Mouse (Mus musculus) retina, postnatal 7 days (tissue): ENCODE results near the gene Usp7.
A peak's percentile ranks its signal among the peaks of the same experiment; 100 is the strongest.

Source experiments
- DNase-seq: peaks from one replicate; pipeline ENCODE4 v3.0.0-alpha.2; 2012; ENCODE audit warnings: low read depth, low spot score

The Usp7 gene

DNA sequence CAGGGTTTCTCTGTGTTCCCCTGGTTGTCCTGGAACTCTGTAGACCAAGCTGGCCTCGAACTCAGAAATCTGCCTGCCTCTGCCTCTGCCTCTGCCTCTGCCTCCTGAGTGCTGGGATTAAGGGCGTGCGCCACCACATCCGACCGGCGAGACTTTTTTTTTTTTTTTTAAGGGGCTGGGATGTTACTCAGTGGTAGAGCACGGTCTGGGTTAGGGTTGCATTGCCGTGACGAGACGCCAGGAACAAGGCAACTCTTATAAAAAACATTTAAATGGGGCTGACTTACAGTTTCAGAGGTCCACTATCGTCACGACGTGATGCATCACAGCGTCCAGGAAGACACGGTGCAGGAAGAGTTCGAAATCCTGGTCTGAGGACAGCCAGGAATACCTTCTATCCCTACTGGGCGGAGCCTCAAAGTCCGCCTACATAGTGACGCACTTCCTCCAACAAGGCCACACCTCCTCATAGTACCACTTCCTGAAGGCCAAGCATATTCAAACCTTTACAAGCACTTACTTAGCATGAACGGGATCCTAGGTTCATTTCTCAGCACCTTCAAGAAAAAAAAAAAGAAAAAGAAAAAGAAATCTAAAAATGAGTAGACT lies at the start of gene Usp7:
TSS of gene Usp7 (minus strand) at position 360 of the 609 bp plus-strand sequence.
- no peak for DNase-seq

DNA sequence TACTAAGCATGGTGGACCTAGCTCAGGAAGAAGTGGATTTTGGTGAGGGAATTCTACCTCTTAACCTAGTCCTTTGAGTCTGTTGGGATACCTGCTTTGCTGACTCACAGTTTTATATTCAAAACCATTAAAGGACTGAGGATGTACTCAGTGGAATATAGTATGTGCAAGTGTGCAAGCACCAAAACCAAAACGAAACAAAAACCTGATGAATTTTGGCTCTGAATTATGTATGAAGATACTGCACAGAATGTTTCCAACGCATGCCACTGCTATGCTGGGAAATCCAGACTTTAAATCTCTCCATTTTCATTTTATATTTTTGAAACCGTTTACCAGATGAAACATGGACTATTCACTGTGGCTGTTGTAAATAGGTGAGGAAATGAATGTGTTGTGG lies 48.4 kb upstream of the Usp7 start:
- no peak for DNase-seq

DNA sequence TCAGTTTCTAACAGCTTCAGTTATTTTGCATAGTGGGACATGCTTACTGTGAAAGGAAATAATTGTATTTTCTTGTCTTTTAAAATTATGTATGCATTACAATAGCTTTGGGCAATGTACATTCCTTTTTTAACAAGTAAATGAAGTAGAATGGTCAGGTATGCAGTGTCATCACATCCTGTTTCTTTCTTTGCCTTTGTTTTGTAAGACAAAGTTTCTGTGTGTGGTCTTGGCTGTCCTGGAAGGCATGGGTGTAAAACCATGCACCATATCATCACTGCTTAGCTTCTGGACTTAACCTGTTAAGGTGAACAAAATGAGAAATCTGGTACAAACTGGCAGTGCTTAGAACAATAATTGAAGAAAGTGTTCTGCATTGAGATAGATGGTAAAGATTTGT lies 46.8 kb upstream of the Usp7 start:
- no peak for DNase-seq

- DNase-seq: no peak
Observed at GRCm38 (mm10) chr16:8837595-8837994, 45.5 kb upstream of the Usp7 start.

DNA sequence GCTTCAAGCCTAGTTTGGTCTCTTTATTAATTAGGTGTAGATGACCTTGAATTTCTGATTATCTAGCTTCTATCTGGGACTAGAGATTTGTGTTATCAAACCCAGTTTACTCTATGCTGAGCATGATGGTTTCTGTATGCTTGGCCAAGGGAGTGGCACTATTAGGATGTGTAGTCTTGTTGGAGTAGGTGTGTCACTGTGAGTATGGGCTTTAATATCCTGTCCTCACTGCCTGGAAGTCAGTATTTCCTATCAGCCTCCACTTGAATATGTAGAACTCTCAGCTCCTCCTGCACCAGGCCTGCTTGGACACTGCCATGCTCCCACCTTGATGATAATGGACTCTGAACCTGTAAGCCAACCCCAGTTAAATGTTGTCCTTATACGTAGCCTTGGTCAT lies 44.8 kb upstream of the Usp7 start:
- DNase-seq: no peak

DNA sequence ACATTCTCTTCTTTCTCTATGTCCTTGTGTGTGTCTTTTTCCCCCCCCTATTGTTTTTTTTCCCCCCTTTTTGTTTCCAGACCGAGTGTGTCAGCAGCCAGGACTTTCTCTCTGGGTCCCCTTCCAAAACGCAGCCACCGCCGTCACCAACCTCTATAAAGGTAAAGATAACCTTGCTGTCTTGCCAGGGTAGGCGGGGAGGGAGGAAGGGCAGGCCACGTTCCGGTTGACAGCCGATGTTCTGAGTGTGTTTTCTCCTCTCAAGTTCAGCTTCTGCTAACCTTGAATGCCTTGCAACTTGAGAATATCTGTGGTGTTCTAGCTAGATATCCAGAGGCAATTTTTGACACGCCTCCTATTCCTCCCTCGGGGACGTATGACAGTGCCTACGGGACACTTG lies 39.1 kb upstream of the Usp7 start:
- no peak for DNase-seq

DNA sequence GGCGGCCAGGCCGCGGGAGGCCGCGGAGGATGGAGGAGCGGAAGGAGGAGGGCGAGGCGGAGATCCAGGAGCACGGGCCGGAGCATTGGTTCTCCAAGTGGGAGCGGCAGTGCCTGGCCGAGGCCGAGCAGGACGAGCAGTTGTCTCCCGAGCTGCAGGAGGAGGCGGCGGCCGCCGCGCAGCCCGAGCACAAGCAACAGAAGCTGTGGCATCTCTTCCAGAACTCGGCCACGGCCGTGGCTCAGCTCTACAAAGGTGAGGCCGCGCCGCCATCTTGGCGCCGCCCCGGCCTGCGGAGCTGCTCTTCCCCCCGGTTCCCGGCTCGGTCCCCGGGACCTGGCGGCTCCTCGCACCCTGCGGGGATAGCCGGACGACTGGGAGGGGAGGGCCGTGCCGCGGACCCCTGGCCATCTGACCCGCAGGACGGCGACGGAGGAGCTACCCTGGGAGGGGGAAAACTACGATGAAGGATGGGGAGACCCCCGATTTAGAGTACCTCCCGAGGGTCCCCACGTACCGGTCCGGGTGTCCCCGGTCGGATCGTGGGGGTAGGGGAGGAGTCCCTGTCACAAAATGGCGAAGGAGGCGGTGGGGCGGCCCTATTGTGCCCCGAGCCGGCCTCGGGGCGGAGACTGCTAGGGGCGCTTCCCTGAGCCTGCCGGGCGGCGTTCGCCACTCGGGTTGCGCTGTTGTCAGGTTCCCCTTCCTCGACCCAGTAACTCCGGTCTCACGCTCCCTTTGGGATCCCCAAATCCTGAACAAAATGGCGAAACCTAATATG lies 38.5 kb upstream of the Usp7 start:
- DNase-seq: peak; percentile 17

- peak; percentile 96 for DNase-seq
Observed at GRCm38 (mm10) chr16:8829564-8830359, 37.7 kb upstream of the Usp7 start, which contains the start of gene 1810013L24Rik. Gene 1810013L24Rik, plus strand, starts transcription at chr16:8830100.

DNA sequence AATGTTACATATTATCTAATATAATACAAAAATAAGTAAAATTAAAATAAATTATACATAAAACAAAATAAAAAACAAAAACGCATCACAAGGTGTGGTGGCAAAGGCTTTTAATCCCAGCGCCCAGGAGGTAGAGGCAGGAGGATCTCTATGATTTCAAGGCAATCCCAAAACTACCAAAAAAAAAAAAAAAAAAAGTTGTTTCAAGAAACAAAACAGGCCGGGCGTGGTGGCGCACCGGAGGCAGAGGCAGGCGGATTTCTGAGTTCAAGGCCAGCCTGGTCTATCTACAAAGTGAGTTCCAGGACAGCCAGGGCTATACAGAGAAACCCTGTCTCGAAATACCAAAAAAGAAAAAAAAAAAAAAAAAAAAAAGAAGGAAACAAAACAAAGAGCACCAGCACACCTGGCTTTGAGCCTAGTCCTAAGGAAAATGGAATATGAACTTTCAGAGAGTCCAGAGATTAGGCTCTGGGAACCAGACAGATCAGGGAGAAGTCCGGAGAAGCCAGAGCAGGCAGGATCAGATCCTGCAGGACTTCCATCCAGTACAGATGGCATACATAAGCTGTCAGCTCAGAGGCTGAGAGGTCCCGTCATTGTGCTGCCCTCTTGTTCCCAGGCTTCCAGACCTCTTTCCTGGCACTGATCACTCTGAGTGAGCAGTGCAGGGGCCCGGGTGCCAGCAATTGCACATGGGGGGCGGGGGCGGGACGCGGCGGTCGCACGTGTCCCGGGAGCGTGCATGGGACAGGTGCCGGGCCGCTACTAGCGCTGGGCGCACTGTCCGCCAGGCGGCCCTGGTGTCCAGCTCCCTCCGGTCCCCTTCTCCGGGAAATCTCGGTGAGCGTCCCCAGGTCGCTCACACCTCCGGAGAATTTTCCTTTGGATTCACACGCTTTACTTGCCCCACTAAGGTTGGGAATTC lies 36.8 kb upstream of the Usp7 start:
- DNase-seq: no peak

DNA sequence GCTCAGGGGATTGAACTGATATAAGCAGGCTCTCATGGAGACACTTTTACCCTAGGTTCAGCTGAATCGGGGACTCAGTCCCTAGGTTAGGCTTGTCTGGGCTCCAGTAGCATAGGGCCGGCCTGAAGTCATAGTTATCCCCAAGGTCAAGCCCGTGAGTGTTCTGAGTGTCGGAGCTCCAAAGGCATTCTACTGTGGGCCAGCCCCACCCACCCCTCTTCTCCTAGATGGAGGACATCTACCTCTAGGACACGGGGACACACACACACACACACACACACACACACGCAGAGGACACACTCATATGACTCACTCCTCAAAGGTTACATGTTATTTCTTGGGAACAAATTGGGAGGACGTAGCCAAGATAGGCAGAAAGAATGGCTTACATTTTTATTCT lies 35.3 kb upstream of the Usp7 start:
- no peak for DNase-seq

DNA sequence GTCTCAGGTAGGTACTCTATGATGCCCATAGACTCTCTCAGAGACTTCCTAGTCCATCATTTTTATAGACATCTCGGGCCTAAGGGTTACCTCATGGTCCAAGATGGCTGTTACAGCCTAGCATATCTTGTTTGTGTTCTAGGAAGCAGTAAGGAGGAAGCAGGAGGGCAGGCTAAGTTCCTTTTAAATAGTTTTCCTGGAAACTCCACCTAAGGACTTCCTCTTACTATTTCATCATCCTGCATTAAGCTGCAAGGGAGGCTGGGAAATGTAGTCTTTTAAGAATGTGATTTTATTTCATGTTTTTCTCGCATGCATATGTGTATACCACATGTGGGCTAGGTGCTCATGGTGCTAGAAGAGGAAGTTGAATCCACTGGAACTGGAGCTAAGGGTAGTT lies 31.6 kb upstream of the Usp7 start:
- no peak for DNase-seq

DNA sequence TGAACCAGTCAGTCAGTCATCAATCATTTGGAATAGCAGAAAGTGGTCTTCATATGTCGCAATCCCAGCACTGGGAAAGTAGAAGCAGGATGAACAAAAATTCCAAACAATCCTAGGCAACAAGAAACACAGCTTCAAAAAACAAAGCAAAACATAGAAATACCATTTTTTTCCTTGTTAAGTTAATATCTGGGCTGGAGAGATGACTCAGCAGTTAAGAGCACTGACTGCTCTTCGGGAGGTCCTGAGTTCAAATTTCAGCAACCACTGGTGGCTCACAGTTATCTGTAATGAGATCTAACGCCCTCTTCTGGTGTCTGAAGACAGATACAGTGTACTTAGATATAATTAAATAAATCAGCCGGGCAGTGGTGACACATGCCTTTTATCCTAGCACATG lies 30.5 kb upstream of the Usp7 start:
- no peak for DNase-seq

DNA sequence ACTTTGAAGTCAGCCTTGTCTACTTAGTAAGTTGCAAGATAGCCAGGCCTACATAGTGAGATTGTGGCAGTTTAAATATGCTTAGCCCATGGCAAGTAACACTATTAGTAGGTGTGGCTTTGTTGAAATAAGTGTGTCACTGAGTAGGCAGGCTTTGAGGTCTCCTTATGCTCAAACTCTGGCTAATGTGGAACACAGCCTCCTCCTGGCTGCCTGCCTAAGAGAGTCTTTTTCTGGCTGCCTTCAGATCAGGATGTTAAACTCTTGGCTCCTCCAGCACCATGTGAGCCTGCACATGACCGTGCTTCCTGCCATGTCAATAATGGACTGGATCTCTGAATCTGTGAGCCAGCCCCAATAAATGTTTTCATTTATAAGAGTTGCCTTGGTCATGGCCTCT lies 29.3 kb upstream of the Usp7 start:
- DNase-seq: no peak

DNA sequence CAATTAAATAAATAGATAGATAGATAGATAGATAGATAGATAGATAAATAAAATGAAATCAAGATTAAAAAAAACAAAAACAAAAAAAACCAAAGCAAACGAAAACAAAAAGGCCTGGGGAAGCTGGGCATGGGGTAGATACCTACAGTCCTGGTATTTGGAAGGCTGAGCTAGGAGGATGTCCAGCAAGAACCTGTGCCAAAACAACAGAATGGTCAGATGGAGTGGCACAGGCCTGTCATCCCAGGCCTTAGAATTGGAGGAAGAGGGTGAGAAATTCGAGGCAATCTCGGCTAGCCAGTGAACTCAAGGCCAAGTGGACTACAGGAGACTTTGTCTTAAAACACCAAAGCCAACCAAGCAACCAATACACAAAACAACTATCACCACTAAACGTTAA lies 25.8 kb upstream of the Usp7 start:
- no peak for DNase-seq

GRCm38 (mm10) chr16:8810399-8811127 lies 18.5 kb upstream of the Usp7 start:
- DNase-seq: no peak

DNA sequence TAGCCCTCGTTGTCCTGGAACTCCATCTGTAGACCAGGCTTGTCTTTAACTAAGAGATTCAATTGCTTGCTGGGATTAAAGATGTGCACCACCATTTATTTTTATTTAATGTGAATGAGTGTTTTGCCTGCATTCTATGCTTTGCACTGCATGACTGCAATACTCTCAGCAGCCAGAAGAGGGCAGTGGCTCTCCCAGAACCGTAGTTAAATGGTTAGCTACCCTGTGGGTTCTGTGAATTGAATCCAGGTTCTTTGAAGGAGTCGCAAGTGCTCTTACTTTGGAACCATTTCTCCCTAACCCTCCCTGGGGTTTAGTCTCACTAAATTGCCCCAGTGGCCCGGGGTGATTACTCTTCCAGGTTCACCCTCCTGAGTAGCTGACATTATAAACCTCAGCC lies 14.6 kb upstream of the Usp7 start:
- DNase-seq: peak; percentile 25

DNA sequence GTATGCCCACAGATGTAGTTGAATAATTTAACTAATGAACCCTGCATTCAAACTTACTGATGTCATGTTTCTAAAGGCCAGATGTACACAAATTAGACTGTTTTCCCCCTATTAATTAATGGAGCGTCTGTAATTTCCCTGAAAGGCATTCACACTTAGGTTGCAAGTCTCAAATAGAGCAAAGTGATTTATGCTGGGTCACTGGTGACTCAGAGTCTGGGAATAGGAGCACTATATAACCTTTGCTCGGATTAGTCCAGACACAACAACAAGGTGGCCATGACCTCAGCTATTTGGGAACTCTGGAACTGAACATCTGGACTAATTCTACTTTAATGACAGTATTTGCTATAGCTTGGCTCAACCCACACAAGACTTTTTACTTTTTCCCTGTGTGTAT lies 3.8 kb upstream of the Usp7 start:
- no peak for DNase-seq

GRCm38 (mm10) chr16:8794952-8795351 lies 2.8 kb upstream of the Usp7 start:
- DNase-seq: no peak

DNA sequence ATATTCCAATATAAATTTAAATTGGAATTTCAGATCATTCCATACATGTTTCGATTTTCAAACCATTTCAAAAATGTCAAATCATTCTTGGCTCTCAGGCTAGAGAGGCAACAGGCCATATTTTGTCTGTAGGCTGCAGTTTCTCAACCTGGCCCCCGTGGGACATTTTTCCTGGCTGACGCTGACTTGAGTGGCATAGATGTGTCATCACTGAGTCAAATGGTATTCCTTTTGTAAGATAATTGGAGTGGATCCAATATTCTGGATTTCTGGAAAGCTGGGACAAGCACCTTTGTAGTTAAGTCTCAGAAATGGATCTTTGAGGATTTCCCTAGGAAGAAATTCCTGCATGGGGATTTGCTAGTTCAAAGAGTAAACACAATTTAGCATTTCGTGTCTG lies 1.2 kb downstream of the Usp7 start:
- no peak for DNase-seq

DNA sequence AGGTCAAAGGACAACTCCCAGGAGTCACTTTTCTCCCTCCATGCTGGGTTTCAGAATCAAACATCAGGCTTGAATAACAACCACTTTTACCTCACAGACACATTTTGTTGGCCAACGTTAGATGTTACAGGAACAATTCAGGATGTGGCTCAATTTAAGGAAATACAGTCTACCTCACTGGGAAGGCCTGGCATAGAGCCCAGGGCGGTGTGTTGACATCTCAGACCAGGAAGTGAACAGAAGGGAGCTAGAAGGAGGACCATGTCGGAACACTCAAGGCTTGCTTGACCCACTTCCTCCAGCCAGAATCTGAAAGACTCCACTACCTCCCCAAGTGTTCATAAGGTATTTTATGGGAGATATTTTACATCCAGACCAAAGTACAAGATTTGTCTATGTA lies 7.4 kb downstream of the Usp7 start:
- no peak for DNase-seq
